Mouse (Mus musculus): ENCODE results near the gene Map3k20. TPM values are rescaled to one million over a fixed set of nuclear protein-coding genes. Genes with fewer than 3 reads are reported as not detected.

The Map3k20 gene
- polyA plus RNA-seq, 1 experiment: 6.9 TPM

DNA sequence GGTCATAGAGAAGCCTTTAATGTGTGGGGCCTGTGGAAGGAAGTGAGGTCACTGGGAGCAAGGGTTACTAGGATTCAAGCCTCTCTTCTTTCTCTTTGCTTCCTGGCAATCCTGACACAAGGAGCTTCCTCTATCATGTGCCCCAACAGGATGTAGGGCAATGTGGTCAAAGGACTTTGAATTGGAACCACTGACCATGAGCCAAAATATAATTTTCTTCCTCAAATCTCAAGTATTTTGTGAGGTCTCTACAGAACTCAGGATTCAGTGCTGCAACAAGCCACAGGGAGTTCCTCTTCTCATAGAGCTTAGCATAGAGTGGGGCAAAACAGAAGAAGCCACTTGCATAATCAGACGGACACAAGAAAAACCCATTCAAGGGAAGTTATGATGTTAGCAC, 24.7 kb upstream of the Map3k20 start:
- Histone ChIP-seq H3K27me3 (ENCODE audit: control insufficient read depth, insufficient read depth, low read length) (no peaks in the 10 kb centered on the region), H3K4me3 (replicated peaks; ENCODE audit: insufficient read depth, low read depth, low read length) (no peak overlapping the region)
- 85% methylated on average over 1 of the region's 1 CpGs for WGBS

GRCm38 (mm10) chr2:72262814-72263480, 22.5 kb upstream of the Map3k20 start:
- H3K27ac ChIP-seq (ENCODE audit: insufficient read depth, low read length): no peak overlapping the region
- no peaks in the 10 kb centered on the region for H3K4me1 ChIP-seq (ENCODE audit: control insufficient read depth, insufficient read depth, low read length)
- 88% methylated on average over 6 of the region's 6 CpGs for WGBS
- DNase-seq: no peak
- TF ChIP-seq CTCF (IDR thresholded peaks at IDR 0.05; ENCODE audit: borderline replicate concordance, insufficient read depth, low read depth, low read length) (no peak), POLR2A (IDR thresholded peaks at IDR 0.05; ENCODE audit: borderline replicate concordance, insufficient read depth, low read length) (no peak)
- H3K4me3 ChIP-seq (replicated peaks; ENCODE audit: insufficient read depth, low read depth, low read length): no peak overlapping the region
- no peaks in the 10 kb centered on the region for H3K27me3 ChIP-seq (ENCODE audit: control insufficient read depth, insufficient read depth, low read length)

More for the DNA sequence above, 24.7 kb upstream of the Map3k20 start:
- H3K4me1 ChIP-seq (ENCODE audit: control insufficient read depth, insufficient read depth, low read length): no peaks in the 10 kb centered on the region
- no peak overlapping the region for H3K27ac ChIP-seq (ENCODE audit: insufficient read depth, low read length)
- DNase-seq: no peak
- TF ChIP-seq CTCF (IDR thresholded peaks at IDR 0.05; ENCODE audit: borderline replicate concordance, insufficient read depth, low read depth, low read length) (no peak), POLR2A (IDR thresholded peaks at IDR 0.05; ENCODE audit: borderline replicate concordance, insufficient read depth, low read length) (no peak)

- no peaks in the 10 kb centered on the region for H3K27me3 ChIP-seq (ENCODE audit: control insufficient read depth, insufficient read depth, low read length)
- 89% methylated on average over 6 of the region's 6 CpGs for WGBS
- no peak for DNase-seq
- no peak overlapping the region for H3K27ac ChIP-seq (ENCODE audit: insufficient read depth, low read length)
- no peaks in the 10 kb centered on the region; the same call in 1 of the 2 replicates for H3K4me1 ChIP-seq (ENCODE audit: control insufficient read depth, insufficient read depth, low read length)
- TF ChIP-seq CTCF (IDR thresholded peaks at IDR 0.05; ENCODE audit: borderline replicate concordance, insufficient read depth, low read depth, low read length): no peak
- no peak for TF ChIP-seq POLR2A (IDR thresholded peaks at IDR 0.05; ENCODE audit: borderline replicate concordance, insufficient read depth, low read length)
- no peak overlapping the region for H3K4me3 ChIP-seq (replicated peaks; ENCODE audit: insufficient read depth, low read depth, low read length)
These were observed 18.0 kb upstream of the Map3k20 start for GRCm38 (mm10) chr2:72267390-72267789.

DNA sequence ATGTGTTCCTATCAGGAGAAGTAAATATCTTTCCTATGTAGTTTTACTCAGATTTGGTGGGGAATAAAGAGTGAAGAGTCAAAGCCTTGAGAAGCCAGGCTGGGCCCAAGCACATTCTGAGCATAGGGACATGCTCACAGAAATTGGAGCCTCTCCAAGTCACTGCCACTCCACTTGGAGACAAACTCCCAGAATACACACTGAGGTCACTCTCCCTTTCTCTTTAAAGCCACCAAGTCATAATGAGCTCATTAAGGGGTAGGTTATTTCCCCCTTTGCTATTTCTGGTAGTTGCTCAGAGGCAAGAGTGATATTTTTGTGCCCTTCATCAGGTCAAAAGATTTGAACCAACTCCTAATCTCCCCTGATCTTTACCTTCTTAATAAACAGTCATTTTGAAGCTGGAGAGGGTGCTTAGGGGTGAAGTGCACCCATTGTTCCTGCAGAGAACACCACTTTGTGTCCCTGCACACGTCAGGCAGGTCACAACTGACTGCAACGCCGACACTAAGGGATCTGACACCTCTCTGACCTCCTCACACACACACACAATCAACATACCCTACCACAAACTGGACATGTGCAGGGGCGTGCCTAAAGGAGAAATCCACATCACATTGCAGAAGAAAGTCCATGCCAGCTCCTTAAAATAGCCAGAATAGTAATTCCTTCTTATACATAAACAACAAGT, 15.6 kb upstream of the Map3k20 start:
- WGBS: 84% methylated on average over 4 of the region's 4 CpGs
- H3K4me3 ChIP-seq (replicated peaks; ENCODE audit: insufficient read depth, low read depth, low read length): no peak overlapping the region
- no peak overlapping the region for H3K27ac ChIP-seq (ENCODE audit: insufficient read depth, low read length)
- H3K4me1 ChIP-seq (ENCODE audit: control insufficient read depth, insufficient read depth, low read length): no peaks in the 10 kb centered on the region; the same call in 1 of the 2 replicates
- TF ChIP-seq CTCF (IDR thresholded peaks at IDR 0.05; ENCODE audit: borderline replicate concordance, insufficient read depth, low read depth, low read length) (no peak), POLR2A (IDR thresholded peaks at IDR 0.05; ENCODE audit: borderline replicate concordance, insufficient read depth, low read length) (no peak)
- H3K27me3 ChIP-seq (ENCODE audit: control insufficient read depth, insufficient read depth, low read length): no peaks in the 10 kb centered on the region
- no peak for DNase-seq

DNA sequence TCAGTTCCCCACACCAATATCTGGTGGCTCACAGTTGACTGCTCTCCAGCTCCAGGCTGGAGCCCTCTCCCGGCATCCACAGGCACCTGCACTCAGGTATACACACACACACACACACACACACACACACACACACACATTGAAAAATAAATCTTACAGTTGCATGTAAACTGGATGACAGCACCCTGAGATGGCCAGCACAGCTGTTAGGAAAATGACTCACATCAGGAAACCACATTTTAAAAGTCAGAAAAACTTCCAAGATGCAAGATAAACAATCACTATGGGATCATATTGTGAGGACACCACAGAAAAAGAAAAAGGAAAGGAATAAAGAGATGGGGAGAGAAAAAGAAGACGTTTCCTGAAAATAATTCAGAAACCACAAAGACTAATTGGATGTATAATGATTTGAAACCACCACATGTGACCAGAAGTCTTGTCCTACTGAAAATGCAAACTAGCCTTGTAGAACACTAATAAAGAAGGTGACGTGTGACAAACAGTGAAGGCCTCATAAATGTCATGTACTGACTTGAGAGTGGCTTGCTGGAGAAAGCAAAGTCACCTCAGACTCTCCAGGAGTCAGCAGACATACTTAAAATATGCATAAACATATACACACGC, 7.1 kb upstream of the Map3k20 start:
- DNase-seq: no peak
- H3K27ac ChIP-seq (ENCODE audit: insufficient read depth, low read length): no peak overlapping the region
- H3K4me1 ChIP-seq (ENCODE audit: control insufficient read depth, insufficient read depth, low read length): no peaks in the 10 kb centered on the region
- TF ChIP-seq CTCF (IDR thresholded peaks at IDR 0.05; ENCODE audit: borderline replicate concordance, insufficient read depth, low read depth, low read length) (no peak), POLR2A (IDR thresholded peaks at IDR 0.05; ENCODE audit: borderline replicate concordance, insufficient read depth, low read length) (no peak)
- 88% methylated on average over 4 of the region's 4 CpGs for WGBS
- H3K4me3 ChIP-seq (replicated peaks; ENCODE audit: insufficient read depth, low read depth, low read length): no peak overlapping the region
- no peaks in the 10 kb centered on the region for H3K27me3 ChIP-seq (ENCODE audit: control insufficient read depth, insufficient read depth, low read length)

GRCm38 (mm10) chr2:72280524-72280923, 4.9 kb upstream of the Map3k20 start:
- no peak overlapping the region for H3K4me3 ChIP-seq (replicated peaks; ENCODE audit: insufficient read depth, low read depth, low read length)
- no peak for TF ChIP-seq POLR2A (IDR thresholded peaks at IDR 0.05; ENCODE audit: borderline replicate concordance, insufficient read depth, low read length)
- TF ChIP-seq CTCF (IDR thresholded peaks at IDR 0.05; ENCODE audit: borderline replicate concordance, insufficient read depth, low read depth, low read length): no peak
- no peak for DNase-seq
- H3K27me3 ChIP-seq (ENCODE audit: control insufficient read depth, insufficient read depth, low read length): no peaks in the 10 kb centered on the region
- no peaks in the 10 kb centered on the region for H3K4me1 ChIP-seq (ENCODE audit: control insufficient read depth, insufficient read depth, low read length)
- WGBS: 97% methylated on average over 5 of the region's 5 CpGs
- no peak overlapping the region for H3K27ac ChIP-seq (ENCODE audit: insufficient read depth, low read length)

- Histone ChIP-seq H3K27me3 (ENCODE audit: control insufficient read depth, insufficient read depth, low read length) (no peaks in the 10 kb centered on the region), H3K4me3 (replicated peaks; ENCODE audit: insufficient read depth, low read depth, low read length) (no peak overlapping the region), H3K27ac (ENCODE audit: insufficient read depth, low read length) (no peak overlapping the region), H3K4me1 (ENCODE audit: control insufficient read depth, insufficient read depth, low read length) (no peaks in the 10 kb centered on the region)
- DNase-seq: no peak
- TF ChIP-seq POLR2A (IDR thresholded peaks at IDR 0.05; ENCODE audit: borderline replicate concordance, insufficient read depth, low read length): no peak
- TF ChIP-seq CTCF (IDR thresholded peaks at IDR 0.05; ENCODE audit: borderline replicate concordance, insufficient read depth, low read depth, low read length): no peak
- WGBS: 90% methylated on average over 14 of the region's 14 CpGs
These were observed 3.5 kb upstream of the Map3k20 start for GRCm38 (mm10) chr2:72281971-72282370.

Data from cerebellum, adult 2 months (tissue).